Mouse (Mus musculus): ENCODE measurements around the gene Gas7. TPM values are rescaled to one million over a fixed set of nuclear protein-coding genes. Genes with fewer than 3 reads are reported as not detected.

The Gas7 gene
- polyA plus RNA-seq, 1 experiment from 2014 or later: 10.5 TPM

GRCm38 (mm10) chr11:67513001-67513400 is 57.8 kb downstream of the Gas7 start:
- no peaks in the 10 kb centered on the region for H3K27me3 ChIP-seq (ENCODE audit: insufficient read depth, low read length)
- TF ChIP-seq CTCF (IDR thresholded peaks at IDR 0.05; ENCODE audit: low read depth): no peak
- 86% methylated on average over 4 of the region's 4 CpGs for WGBS
- ATAC-seq (ENCODE audit: insufficient read depth) (no peak), DNase-seq (no peak)
- no peaks in the 10 kb centered on the region for H3K36me3 ChIP-seq (ENCODE audit: insufficient read depth)
- no peak overlapping the region for H3K4me3 ChIP-seq (ENCODE audit: low read depth, low read length)
- no peak overlapping the region for H3K27ac ChIP-seq (ENCODE audit: low read depth)
- no peaks in the 10 kb centered on the region for H3K9me3 ChIP-seq (ENCODE audit: low read depth, low read length)
- H3K4me2 ChIP-seq: no peak overlapping the region
- H3K4me1 ChIP-seq (ENCODE audit: insufficient read depth): peaks cover 5% of the 10 kb centered on the region; the same call in 1 of the 2 replicates
- H3K9ac ChIP-seq: no peak overlapping the region

- TF ChIP-seq CTCF (IDR thresholded peaks at IDR 0.05; ENCODE audit: low read depth): peak; percentile 61
- Histone ChIP-seq H3K4me1 (ENCODE audit: insufficient read depth) (peaks cover 5% of the 10 kb centered on the region; the same call in 1 of the 2 replicates), H3K9me3 (ENCODE audit: low read depth, low read length) (no peaks in the 10 kb centered on the region), H3K9ac (no peak overlapping the region), H3K4me2 (no peak overlapping the region), H3K27ac (ENCODE audit: low read depth) (no peak overlapping the region), H3K36me3 (ENCODE audit: insufficient read depth) (no peaks in the 10 kb centered on the region), H3K27me3 (ENCODE audit: insufficient read depth, low read length) (no peaks in the 10 kb centered on the region), H3K4me3 (ENCODE audit: low read depth, low read length) (no peak overlapping the region)
- ATAC-seq (ENCODE audit: insufficient read depth): no peak
- WGBS: 82% methylated on average over 8 of the region's 8 CpGs
- peak; percentile 44 for DNase-seq
These were observed 59.2 kb downstream of the Gas7 start for GRCm38 (mm10) chr11:67514401-67514800.

- peak; percentile 60 for ATAC-seq (ENCODE audit: insufficient read depth)
- Histone ChIP-seq H3K4me1 (ENCODE audit: insufficient read depth) (peaks cover 5% of the 10 kb centered on the region; the same call in 1 of the 2 replicates), H3K4me2 (no peak overlapping the region), H3K9ac (no peak overlapping the region), H3K9me3 (ENCODE audit: low read depth, low read length) (no peaks in the 10 kb centered on the region), H3K27me3 (ENCODE audit: insufficient read depth, low read length) (no peaks in the 10 kb centered on the region), H3K36me3 (ENCODE audit: insufficient read depth) (no peaks in the 10 kb centered on the region), H3K27ac (ENCODE audit: low read depth) (peak overlapping the region; percentile 80), H3K4me3 (ENCODE audit: low read depth, low read length) (no peak overlapping the region)
- no peak for TF ChIP-seq CTCF (IDR thresholded peaks at IDR 0.05; ENCODE audit: low read depth)
- WGBS: 21% methylated on average over 5 of the region's 5 CpGs
- peak; percentile 49 for DNase-seq
These were observed 60.0 kb downstream of the Gas7 start for GRCm38 (mm10) chr11:67515020-67515911.

- H3K36me3 ChIP-seq (ENCODE audit: insufficient read depth): no peaks in the 10 kb centered on the region
- H3K9me3 ChIP-seq (ENCODE audit: low read depth, low read length): no peaks in the 10 kb centered on the region
- H3K4me2 ChIP-seq: no peak overlapping the region
- H3K27me3 ChIP-seq (ENCODE audit: insufficient read depth, low read length): no peaks in the 10 kb centered on the region
- no peak for TF ChIP-seq CTCF (IDR thresholded peaks at IDR 0.05; ENCODE audit: low read depth)
- WGBS: 62% methylated on average over 3 of the region's 3 CpGs
- peaks cover 5% of the 10 kb centered on the region; the same call in 1 of the 2 replicates for H3K4me1 ChIP-seq (ENCODE audit: insufficient read depth)
- peak overlapping the region; percentile 80 for H3K27ac ChIP-seq (ENCODE audit: low read depth)
- no peak for ATAC-seq (ENCODE audit: insufficient read depth)
- H3K9ac ChIP-seq: no peak overlapping the region
- DNase-seq: no peak
- no peak overlapping the region for H3K4me3 ChIP-seq (ENCODE audit: low read depth, low read length)
These were observed 60.7 kb downstream of the Gas7 start for GRCm38 (mm10) chr11:67515912-67516305.

- TF ChIP-seq CTCF (IDR thresholded peaks at IDR 0.05; ENCODE audit: low read depth): peak; percentile 29; the same call in 1 of the 2 replicates
- H3K27ac ChIP-seq (ENCODE audit: low read depth): no peak overlapping the region
- no peak overlapping the region for H3K9ac ChIP-seq
- WGBS: 53% methylated on average over 2 of the region's 2 CpGs
- no peaks in the 10 kb centered on the region for H3K36me3 ChIP-seq (ENCODE audit: insufficient read depth)
- no peaks in the 10 kb centered on the region for H3K9me3 ChIP-seq (ENCODE audit: low read depth, low read length)
- H3K4me3 ChIP-seq (ENCODE audit: low read depth, low read length): no peak overlapping the region
- H3K4me1 ChIP-seq (ENCODE audit: insufficient read depth): peaks cover 5% of the 10 kb centered on the region; the same call in 1 of the 2 replicates
- no peak overlapping the region for H3K4me2 ChIP-seq
- no peaks in the 10 kb centered on the region for H3K27me3 ChIP-seq (ENCODE audit: insufficient read depth, low read length)
- DNase-seq (peak; percentile 33), ATAC-seq (ENCODE audit: insufficient read depth) (no peak)
These were observed 62.5 kb downstream of the Gas7 start for GRCm38 (mm10) chr11:67517748-67518147.

GRCm38 (mm10) chr11:67518985-67519384 is 63.7 kb downstream of the Gas7 start:
- H3K27ac ChIP-seq (ENCODE audit: low read depth): no peak overlapping the region
- no peak for TF ChIP-seq CTCF (IDR thresholded peaks at IDR 0.05; ENCODE audit: low read depth)
- no peaks in the 10 kb centered on the region for H3K27me3 ChIP-seq (ENCODE audit: insufficient read depth, low read length)
- no peak overlapping the region for H3K4me3 ChIP-seq (ENCODE audit: low read depth, low read length)
- ATAC-seq (ENCODE audit: insufficient read depth): no peak
- DNase-seq: no peak
- no peaks in the 10 kb centered on the region for H3K36me3 ChIP-seq (ENCODE audit: insufficient read depth)
- H3K4me1 ChIP-seq (ENCODE audit: insufficient read depth): peaks cover 10% of the 10 kb centered on the region
- WGBS: 89% methylated on average over 8 of the region's 8 CpGs
- no peak overlapping the region for H3K9ac ChIP-seq
- H3K9me3 ChIP-seq (ENCODE audit: low read depth, low read length): no peaks in the 10 kb centered on the region
- no peak overlapping the region for H3K4me2 ChIP-seq

- peaks cover 15% of the 10 kb centered on the region for H3K4me1 ChIP-seq (ENCODE audit: insufficient read depth)
- ATAC-seq (ENCODE audit: insufficient read depth) (no peak), DNase-seq (no peak)
- H3K36me3 ChIP-seq (ENCODE audit: insufficient read depth): no peaks in the 10 kb centered on the region
- H3K27me3 ChIP-seq (ENCODE audit: insufficient read depth, low read length): no peaks in the 10 kb centered on the region
- H3K9me3 ChIP-seq (ENCODE audit: low read depth, low read length): no peaks in the 10 kb centered on the region
- no peak overlapping the region for H3K27ac ChIP-seq (ENCODE audit: low read depth)
- H3K4me3 ChIP-seq (ENCODE audit: low read depth, low read length): no peak overlapping the region
- no peak overlapping the region for H3K4me2 ChIP-seq
- TF ChIP-seq CTCF (IDR thresholded peaks at IDR 0.05; ENCODE audit: low read depth): no peak
- no peak overlapping the region for H3K9ac ChIP-seq
- WGBS: 81% methylated on average over 2 of the region's 2 CpGs
These were observed 67.4 kb downstream of the Gas7 start for GRCm38 (mm10) chr11:67522671-67523070.
